Mouse (Mus musculus) lung, embryonic 15.5 days (tissue): ENCODE measurements around the gene Camk2d. TPM values are rescaled to one million over a fixed set of nuclear protein-coding genes. Genes with fewer than 3 reads are reported as not detected.

Source experiments
- ATAC-seq: fragments of 200-750 bp; cut with Nextera tagmentation; 2 replicates; pipeline ENCODE4 v1.8.0; 2017; ENCODE audit warnings: moderate number of reproducible peaks, borderline replicate concordance; ENCODE audit not compliant: low FRiP score, low TSS enrichment; ENCODE audit errors: extremely low read depth
- H3K27ac ChIP-seq: fragments of 300-500 bp; sonication (generic); 2 replicates; pipeline ENCODE4 v1.5.1; 2015; ENCODE audit warnings: moderate library complexity, mild to moderate bottlenecking, inconsistent platforms
- H3K27me3 ChIP-seq: fragments of 300-500 bp; sonication (generic); 2 replicates; pipeline ENCODE4 v1.6.1; 2015; ENCODE audit warnings: inconsistent platforms
- H3K36me3 ChIP-seq: fragments of 300-500 bp; sonication (generic); 2 replicates; pipeline ENCODE4 v1.6.1; 2015; ENCODE audit warnings: inconsistent platforms
- H3K4me1 ChIP-seq: fragments of 300-500 bp; sonication (generic); 2 replicates; pipeline ENCODE4 v1.6.1; 2015; ENCODE audit warnings: inconsistent platforms
- H3K4me2 ChIP-seq: fragments of 300-500 bp; sonication (generic); 2 replicates; pipeline ENCODE4 v1.6.1; 2015; ENCODE audit warnings: inconsistent platforms, mild to moderate bottlenecking, moderate library complexity
- H3K4me3 ChIP-seq: fragments of 300-500 bp; sonication (generic); 2 replicates; pipeline ENCODE4 v1.5.1; 2015; ENCODE audit warnings: mild to moderate bottlenecking, inconsistent platforms
- H3K9ac ChIP-seq: fragments of 300-500 bp; sonication (generic); 2 replicates; pipeline ENCODE4 v1.6.1; 2015; ENCODE audit warnings: inconsistent platforms
- H3K9me3 ChIP-seq: fragments of 300-500 bp; sonication (generic); 2 replicates; pipeline ENCODE4 v1.6.1; 2016; ENCODE audit warnings: inconsistent platforms
- WGBS: fragments of 180-500 bp; shearing (Covaris S2); methylation state at CpG from one replicate; pipeline ENCODE4 v1.1.7; 2015; 5-methylcytosine and 5-hydroxymethylcytosine counted together
- polyA plus RNA-seq: library from polyadenylated mRNA; unstranded; fragments of >200 nt; fragmentation: Nextera tagmentation; extraction: Ambion mirVana; gene quantifications from 2 replicates; pipeline ENCODE4 v1.2.1, GENCODE M21; 2015

Gene Camk2d
- polyA plus RNA-seq, 1 experiment from 2014 or later, result 39.0 TPM

DNA sequence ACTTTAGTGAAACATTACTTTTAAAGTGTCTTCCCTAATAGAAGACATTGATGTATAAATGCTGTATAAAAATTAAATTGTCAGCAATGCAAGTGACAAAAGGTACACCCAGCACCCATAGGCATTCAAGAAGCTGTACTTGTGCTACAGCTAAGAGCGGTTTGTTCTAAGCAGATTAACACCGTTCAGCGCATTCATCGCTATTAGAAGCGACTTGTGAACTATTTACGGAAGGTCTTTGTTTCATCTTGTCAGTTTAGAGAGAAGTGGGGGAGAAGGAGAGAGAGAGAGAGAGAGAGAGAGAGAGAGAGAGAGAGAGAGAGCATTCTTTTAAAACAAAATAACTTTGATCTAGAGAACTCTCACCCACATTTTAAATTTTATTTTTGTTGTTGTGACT is 38.1 kb downstream of the Camk2d start:
- Histone ChIP-seq H3K27me3 (no peaks in the 10 kb centered on the region), H3K4me2 (no peak overlapping the region), H3K36me3 (no peaks in the 10 kb centered on the region), H3K9ac (no peak overlapping the region), H3K4me1 (peaks cover 38% of the 10 kb centered on the region), H3K27ac (no peak overlapping the region), H3K4me3 (no peak overlapping the region), H3K9me3 (no peaks in the 10 kb centered on the region)
- no peak for ATAC-seq
- 83% methylated on average over 6 of the region's 6 CpGs for WGBS

- Histone ChIP-seq H3K4me3 (no peak overlapping the region), H3K4me1 (peaks cover 41% of the 10 kb centered on the region), H3K9me3 (no peaks in the 10 kb centered on the region), H3K9ac (no peak overlapping the region), H3K4me2 (no peak overlapping the region), H3K27ac (peak overlapping the region; percentile 75), H3K27me3 (no peaks in the 10 kb centered on the region), H3K36me3 (no peaks in the 10 kb centered on the region)
- ATAC-seq, result no peak
- WGBS, result 48% methylated on average over 1 of the region's 1 CpGs
Measured at GRCm38 (mm10) chr3:126638259-126638658, 42.2 kb downstream of the Camk2d start.

DNA sequence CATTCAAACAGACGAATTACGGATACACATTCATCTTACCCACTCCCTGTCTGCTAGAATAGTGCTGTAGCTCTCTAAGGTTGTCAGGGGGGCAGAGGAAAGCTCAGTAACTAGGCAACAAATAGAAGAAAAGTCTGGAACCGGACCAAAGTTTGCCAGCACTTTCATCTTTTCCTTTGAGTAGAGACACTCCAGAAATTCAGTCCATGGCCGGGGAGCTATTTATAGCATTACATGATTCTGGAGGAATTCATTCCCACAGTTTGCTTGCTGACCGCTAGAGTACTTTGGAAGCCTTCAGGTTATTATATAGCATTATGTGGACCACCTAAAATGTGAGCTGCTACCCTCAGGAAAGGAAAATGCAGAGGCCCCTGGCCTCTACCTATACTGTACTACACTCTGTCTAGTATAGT is 43.0 kb downstream of the Camk2d start:
- 20% methylated on average over 5 of the region's 5 CpGs for WGBS
- peak overlapping the region; percentile 75 for H3K27ac ChIP-seq

GRCm38 (mm10) chr3:126640443-126641251 is 44.5 kb downstream of the Camk2d start:
- Histone ChIP-seq H3K9me3 (no peaks in the 10 kb centered on the region), H3K27me3 (no peaks in the 10 kb centered on the region), H3K4me3 (no peak overlapping the region), H3K9ac (no peak overlapping the region), H3K27ac (peak overlapping the region; percentile 26; the same call in 1 of the 2 replicates), H3K4me1 (peaks cover 47% of the 10 kb centered on the region), H3K36me3 (no peaks in the 10 kb centered on the region), H3K4me2 (no peak overlapping the region)
- ATAC-seq, result no peak
- 57% methylated on average over 10 of the region's 10 CpGs for WGBS

More for the DNA sequence above, 43.0 kb downstream of the Camk2d start:
- ATAC-seq, result peak; percentile 83
- Histone ChIP-seq H3K4me3 (no peak overlapping the region), H3K4me1 (peaks cover 47% of the 10 kb centered on the region), H3K9ac (no peak overlapping the region), H3K4me2 (peak overlapping the region; percentile 24; the same call in 1 of the 2 replicates), H3K27me3 (no peaks in the 10 kb centered on the region), H3K36me3 (no peaks in the 10 kb centered on the region), H3K9me3 (no peaks in the 10 kb centered on the region)

DNA sequence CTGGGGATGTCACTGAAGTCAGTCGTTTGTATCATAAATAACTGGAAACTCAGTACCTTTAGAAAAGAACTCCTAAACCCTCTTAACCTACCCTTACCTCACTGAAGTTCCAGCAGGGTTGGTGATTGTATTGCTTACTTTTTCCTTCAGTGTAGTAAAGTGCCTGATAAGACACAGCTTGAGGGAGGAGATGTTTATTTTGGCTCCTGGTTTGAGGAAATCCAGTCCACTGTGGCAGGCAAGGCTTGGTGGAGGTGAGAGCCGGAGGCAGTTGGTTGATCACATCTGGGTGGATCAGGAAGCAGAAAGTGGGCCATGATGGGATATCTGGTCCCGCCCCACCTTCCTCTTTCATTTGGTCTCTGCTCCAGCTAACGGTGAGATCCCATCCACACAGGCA is 45.3 kb downstream of the Camk2d start:
- Histone ChIP-seq H3K36me3 (no peaks in the 10 kb centered on the region), H3K4me3 (no peak overlapping the region), H3K4me1 (peaks cover 47% of the 10 kb centered on the region), H3K9ac (no peak overlapping the region), H3K27ac (peak overlapping the region; percentile 15; the same call in 1 of the 2 replicates), H3K9me3 (no peaks in the 10 kb centered on the region), H3K27me3 (no peaks in the 10 kb centered on the region), H3K4me2 (no peak overlapping the region)
- 45% methylated on average over 4 of the region's 4 CpGs for WGBS
- no peak; the same call in 1 of the 2 replicates for ATAC-seq

- Histone ChIP-seq H3K4me2 (peak overlapping the region; percentile 26; the same call in 1 of the 2 replicates), H3K4me3 (no peak overlapping the region), H3K27me3 (no peaks in the 10 kb centered on the region), H3K4me1 (peaks cover 43% of the 10 kb centered on the region), H3K9me3 (no peaks in the 10 kb centered on the region), H3K9ac (no peak overlapping the region), H3K36me3 (no peaks in the 10 kb centered on the region), H3K27ac (peak overlapping the region; percentile 44)
- 17% methylated on average over 10 of the region's 10 CpGs for WGBS
- no peak for ATAC-seq
Measured at GRCm38 (mm10) chr3:126643071-126644010, 47.2 kb downstream of the Camk2d start.

DNA sequence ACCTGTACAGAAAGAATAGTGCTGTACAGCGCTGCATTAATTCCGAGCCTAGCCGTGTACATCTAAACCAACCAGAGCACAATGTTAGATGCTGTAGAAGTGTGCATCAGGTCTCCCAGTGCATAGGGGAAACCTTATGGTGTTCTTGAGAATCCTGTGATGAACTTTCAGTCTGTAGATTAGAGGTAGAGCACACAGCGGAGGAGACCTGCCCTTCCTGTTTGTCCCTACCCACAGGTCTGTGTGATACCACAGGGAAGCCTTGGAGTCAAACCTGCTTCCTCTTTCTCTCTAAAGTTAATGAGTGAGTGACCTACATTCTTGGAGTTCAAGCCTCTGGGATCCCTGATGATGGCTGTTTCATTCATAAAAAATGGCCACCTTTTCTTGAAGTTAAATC is 54.2 kb downstream of the Camk2d start:
- WGBS, result 92% methylated on average over 4 of the region's 4 CpGs
- Histone ChIP-seq H3K27me3 (no peaks in the 10 kb centered on the region), H3K9ac (no peak overlapping the region), H3K36me3 (no peaks in the 10 kb centered on the region), H3K4me1 (no peaks in the 10 kb centered on the region; the same call in 1 of the 2 replicates), H3K4me2 (no peak overlapping the region), H3K4me3 (no peak overlapping the region), H3K27ac (no peak overlapping the region), H3K9me3 (no peaks in the 10 kb centered on the region)
- ATAC-seq, result no peak

DNA sequence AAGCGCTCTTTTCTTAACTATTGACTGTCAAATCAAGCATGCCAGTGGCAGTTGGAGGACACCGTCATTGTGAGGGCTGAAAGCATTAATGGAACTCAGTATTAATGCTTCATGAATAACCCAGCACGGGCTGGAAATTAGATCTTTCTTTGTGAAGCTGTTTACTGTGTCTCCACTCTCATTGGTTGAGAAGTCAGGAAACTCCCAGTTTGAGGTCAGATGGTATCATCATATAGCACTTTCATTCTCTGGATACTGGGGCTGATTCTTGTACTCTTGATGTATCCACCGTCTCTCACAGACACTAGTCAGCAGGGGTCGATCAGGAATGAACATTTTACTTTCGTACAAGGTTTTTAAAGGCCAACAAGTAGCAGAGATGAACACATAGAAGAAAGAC is 54.6 kb downstream of the Camk2d start:
- H3K4me1 ChIP-seq, result no peaks in the 10 kb centered on the region
- H3K27ac ChIP-seq, result no peak overlapping the region
- no peaks in the 10 kb centered on the region for H3K9me3 ChIP-seq
- H3K4me3 ChIP-seq, result no peak overlapping the region
- H3K4me2 ChIP-seq, result no peak overlapping the region
- no peaks in the 10 kb centered on the region for H3K36me3 ChIP-seq
- no peak overlapping the region for H3K9ac ChIP-seq
- 78% methylated on average over 6 of the region's 6 CpGs for WGBS
- no peak for ATAC-seq
- H3K27me3 ChIP-seq, result no peaks in the 10 kb centered on the region

- WGBS, result 46% methylated on average over 2 of the region's 2 CpGs
- Histone ChIP-seq H3K4me3 (no peak overlapping the region), H3K36me3 (no peaks in the 10 kb centered on the region), H3K9ac (no peak overlapping the region), H3K9me3 (no peaks in the 10 kb centered on the region), H3K27ac (no peak overlapping the region), H3K4me1 (no peaks in the 10 kb centered on the region), H3K27me3 (no peaks in the 10 kb centered on the region), H3K4me2 (no peak overlapping the region)
- no peak for ATAC-seq
Measured at GRCm38 (mm10) chr3:126652361-126652760, 56.3 kb downstream of the Camk2d start.

- Histone ChIP-seq H3K4me2 (no peak overlapping the region), H3K27ac (no peak overlapping the region), H3K27me3 (no peaks in the 10 kb centered on the region), H3K4me3 (no peak overlapping the region), H3K9me3 (no peaks in the 10 kb centered on the region), H3K4me1 (no peaks in the 10 kb centered on the region), H3K36me3 (no peaks in the 10 kb centered on the region), H3K9ac (no peak overlapping the region)
- WGBS, result 45% methylated on average over 1 of the region's 1 CpGs
- no peak for ATAC-seq
Measured at GRCm38 (mm10) chr3:126653118-126653517, 57.0 kb downstream of the Camk2d start.

DNA sequence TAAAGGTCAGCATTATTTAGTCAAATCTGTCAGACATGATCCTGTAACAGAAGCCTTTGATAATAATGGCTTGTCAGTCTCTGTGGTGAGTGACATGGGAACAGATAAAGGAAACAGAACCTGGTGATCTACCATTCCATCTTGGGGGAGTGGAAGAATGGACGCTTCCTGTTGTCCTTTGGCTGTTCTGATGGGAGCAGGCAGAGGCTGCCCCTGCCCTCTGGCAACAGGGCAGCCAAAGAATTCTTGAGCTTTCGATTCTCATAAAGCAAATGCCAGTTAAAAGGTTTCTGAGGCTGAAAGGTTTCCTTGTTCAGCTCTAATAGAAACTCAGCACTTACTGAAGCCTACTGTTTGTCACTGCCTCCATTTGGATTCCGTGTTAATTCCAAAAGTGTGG is 60.1 kb downstream of the Camk2d start:
- peaks cover 24% of the 10 kb centered on the region for H3K4me1 ChIP-seq
- no peak overlapping the region for H3K4me3 ChIP-seq
- no peak overlapping the region for H3K9ac ChIP-seq
- no peaks in the 10 kb centered on the region for H3K36me3 ChIP-seq
- H3K27me3 ChIP-seq, result no peaks in the 10 kb centered on the region
- ATAC-seq, result no peak
- WGBS, result 69% methylated on average over 3 of the region's 3 CpGs
- no peaks in the 10 kb centered on the region for H3K9me3 ChIP-seq
- no peak overlapping the region for H3K4me2 ChIP-seq
- no peak overlapping the region for H3K27ac ChIP-seq

DNA sequence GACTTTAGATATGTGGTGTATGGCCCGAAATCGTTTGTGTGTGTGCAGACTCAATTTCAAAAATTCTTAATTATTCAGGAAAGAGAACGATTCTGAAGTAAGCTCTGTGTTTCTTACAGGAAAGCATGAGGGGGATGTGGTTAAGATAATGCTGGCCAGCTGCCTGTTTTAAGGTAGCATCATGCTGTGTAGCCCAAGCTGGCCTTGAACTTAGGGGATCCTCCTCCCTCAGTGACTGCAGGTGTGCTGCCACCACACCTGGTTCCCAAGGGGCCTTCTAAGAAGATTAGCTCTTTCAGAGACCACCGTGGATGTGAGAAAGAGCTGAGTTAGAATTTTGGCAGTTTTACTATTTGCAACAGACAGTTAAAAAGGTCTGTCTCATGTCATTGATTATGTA is 61.8 kb downstream of the Camk2d start:
- WGBS, result 59% methylated on average over 4 of the region's 4 CpGs
- Histone ChIP-seq H3K9me3 (no peaks in the 10 kb centered on the region), H3K4me2 (no peak overlapping the region), H3K27ac (no peak overlapping the region), H3K36me3 (no peaks in the 10 kb centered on the region), H3K9ac (no peak overlapping the region), H3K4me3 (no peak overlapping the region), H3K27me3 (no peaks in the 10 kb centered on the region), H3K4me1 (peaks cover 24% of the 10 kb centered on the region)
- no peak for ATAC-seq
